Mouse (Mus musculus) thymus, adult 2 months (tissue): ENCODE measurements around the gene Gfap.

Experiments used
- CTCF ChIP-seq: fragments of 200-500 bp; IDR thresholded peaks from 2 replicates; pipeline ENCODE4 v1.5.1; 2012; ENCODE audit warnings: mild to moderate bottlenecking, control low read depth, low read length, moderate library complexity, borderline replicate concordance; ENCODE audit not compliant: control insufficient read depth, poor library complexity, insufficient read depth; ENCODE audit errors: extremely low read depth
- POLR2A ChIP-seq: fragments of 200-500 bp; IDR thresholded peaks from 2 replicates; pipeline ENCODE4 v1.6.1; 2012; ENCODE audit warnings: mild to moderate bottlenecking, low read length, control low read depth, moderate library complexity; ENCODE audit not compliant: control insufficient read depth, poor library complexity, insufficient read depth; ENCODE audit errors: extremely low read depth

DNA sequence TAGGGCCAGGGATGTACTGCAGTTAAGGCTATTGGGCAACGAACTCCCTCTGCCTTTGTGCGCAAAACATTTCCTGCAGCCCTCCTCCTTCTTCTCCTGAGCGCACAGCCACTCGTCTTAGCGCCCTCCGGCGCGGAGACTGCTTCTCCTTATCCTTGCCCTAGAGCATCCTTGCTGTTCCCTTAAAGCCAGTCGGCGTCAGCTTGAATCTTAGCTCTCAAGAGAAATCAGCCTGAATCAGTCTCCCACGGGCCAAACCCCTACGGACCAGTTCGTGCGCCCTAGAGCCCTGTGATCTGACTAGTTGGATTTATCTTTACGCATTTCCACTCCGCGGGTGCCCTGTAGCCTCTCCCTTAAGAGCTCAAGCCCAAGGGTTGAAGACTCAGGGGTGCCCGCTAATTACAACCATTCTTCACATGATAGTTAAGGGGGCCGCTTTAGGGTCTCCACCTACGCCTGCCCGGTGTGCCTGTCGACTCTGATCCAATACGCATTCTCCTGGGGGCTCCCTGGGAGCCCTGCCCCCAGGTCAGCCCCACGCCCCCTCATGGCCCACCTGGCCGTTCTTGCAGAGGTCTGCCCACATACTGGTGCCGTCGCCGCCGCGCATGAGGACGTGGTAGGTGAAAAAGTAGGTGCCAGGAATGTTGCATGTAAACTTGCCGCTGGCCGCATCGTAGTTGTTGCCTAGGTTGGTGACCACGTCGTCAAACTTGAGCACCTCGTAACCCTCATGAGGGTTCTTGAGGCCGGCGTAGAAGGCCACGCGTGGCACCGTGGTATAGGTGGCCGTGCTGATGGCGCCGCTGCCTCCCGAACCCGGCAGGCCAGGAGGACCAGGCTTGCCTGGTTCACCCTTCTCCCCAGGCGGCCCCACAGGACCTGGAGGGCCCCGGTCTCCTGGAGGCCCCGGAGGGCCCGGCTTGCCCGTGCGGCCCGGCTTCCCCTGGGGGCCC lies 44.9 kb upstream of the Gfap start:
- TF ChIP-seq CTCF, result no peak
- no peak for TF ChIP-seq POLR2A
